Mouse (Mus musculus) hindbrain, embryonic 13.5 days (tissue): ENCODE measurements around the gene Allc. TPM values are rescaled to one million over a fixed set of nuclear protein-coding genes. Genes with fewer than 3 reads are reported as not detected.

Experiments used
- ATAC-seq: fragments of 200-750 bp; cut with Nextera tagmentation; 2 replicates; pipeline ENCODE4 v1.8.0; 2017; ENCODE audit warnings: moderate TSS enrichment; ENCODE audit not compliant: low FRiP score
- H3K27ac ChIP-seq: fragments of 300-500 bp; sonication (generic); 2 replicates; pipeline ENCODE4 v1.5.1; 2015; ENCODE audit warnings: inconsistent platforms, mild to moderate bottlenecking, moderate library complexity
- H3K27me3 ChIP-seq: fragments of 300-500 bp; sonication (generic); 2 replicates; pipeline ENCODE4 v1.6.1; 2015; ENCODE audit warnings: mild to moderate bottlenecking, inconsistent platforms
- H3K36me3 ChIP-seq: fragments of 300-500 bp; sonication (generic); 2 replicates; pipeline ENCODE4 v1.6.1; 2015; ENCODE audit warnings: mild to moderate bottlenecking, inconsistent platforms
- H3K4me1 ChIP-seq: fragments of 300-500 bp; sonication (generic); replicated peaks from 2 replicates; pipeline ENCODE4 v1.6.1; 2015; ENCODE audit warnings: inconsistent platforms
- H3K4me2 ChIP-seq: fragments of 300-500 bp; sonication (generic); 2 replicates; pipeline ENCODE4 v1.6.1; 2015; ENCODE audit warnings: inconsistent platforms, mild to moderate bottlenecking, moderate library complexity
- H3K4me3 ChIP-seq: fragments of 300-500 bp; sonication (generic); 2 replicates; pipeline ENCODE4 v1.5.1; 2015; ENCODE audit warnings: mild to moderate bottlenecking, inconsistent platforms
- H3K9ac ChIP-seq: fragments of 300-500 bp; sonication (generic); 2 replicates; pipeline ENCODE4 v1.6.1; 2015; ENCODE audit warnings: mild to moderate bottlenecking, inconsistent platforms
- H3K9me3 ChIP-seq: fragments of 300-500 bp; sonication (generic); 2 replicates; pipeline ENCODE4 v1.6.1; 2016; ENCODE audit warnings: inconsistent platforms
- WGBS: fragments of 180-500 bp; shearing (Covaris S2); methylation state at CpG from one replicate; pipeline ENCODE4 v1.1.7; 2015; 5-methylcytosine and 5-hydroxymethylcytosine counted together
- polyA plus RNA-seq: library from polyadenylated mRNA; unstranded; fragments of >200 nt; fragmentation: Nextera tagmentation; extraction: Ambion mirVana; gene quantifications from 2 replicates; pipeline ENCODE4 v1.2.1, GENCODE M21; 2015

The Allc gene
- polyA plus RNA-seq, 1 experiment from 2014 or later, result not detected

- peak; percentile 88 for ATAC-seq
- Histone ChIP-seq H3K27me3 (no peaks in the 10 kb centered on the region), H3K27ac (peak overlapping the region; percentile 90), H3K36me3 (no peaks in the 10 kb centered on the region), H3K9me3 (no peaks in the 10 kb centered on the region), H3K9ac (peak overlapping the region; percentile 60), H3K4me1 (peaks cover 21% of the 10 kb centered on the region), H3K4me3 (peak overlapping the region; percentile 19), H3K4me2 (peak overlapping the region; percentile 43)
- 34% methylated on average over 17 of the region's 17 CpGs for WGBS
These were observed 25.4 kb upstream of the Allc start for GRCm38 (mm10) chr12:28607546-28608305.

GRCm38 (mm10) chr12:28603494-28603893 lies 21.2 kb upstream of the Allc start:
- H3K27me3 ChIP-seq, result no peaks in the 10 kb centered on the region
- no peak overlapping the region for H3K4me2 ChIP-seq
- no peak overlapping the region for H3K27ac ChIP-seq
- WGBS, result 61% methylated on average over 1 of the region's 1 CpGs
- H3K4me3 ChIP-seq, result no peak overlapping the region
- no peak overlapping the region for H3K9ac ChIP-seq
- no peaks in the 10 kb centered on the region for H3K9me3 ChIP-seq
- ATAC-seq, result no peak
- H3K36me3 ChIP-seq, result no peaks in the 10 kb centered on the region
- H3K4me1 ChIP-seq, result peaks cover 30% of the 10 kb centered on the region

GRCm38 (mm10) chr12:28602259-28602658 lies 19.9 kb upstream of the Allc start:
- Histone ChIP-seq H3K36me3 (no peaks in the 10 kb centered on the region), H3K27ac (0 out of 2 replicates have a peak overlapping the region, but pooled peaks have one; percentile 30), H3K27me3 (no peaks in the 10 kb centered on the region), H3K4me3 (no peak overlapping the region), H3K9ac (no peak overlapping the region), H3K9me3 (no peaks in the 10 kb centered on the region), H3K4me1 (peaks cover 22% of the 10 kb centered on the region), H3K4me2 (no peak overlapping the region)
- 0 out of 2 replicates have a peak, but pooled peaks have one; percentile 47 for ATAC-seq
- 24% methylated on average over 4 of the region's 4 CpGs for WGBS

- peaks cover 17% of the 10 kb centered on the region for H3K4me1 ChIP-seq
- H3K27ac ChIP-seq, result peak overlapping the region; percentile 30; the same call in 1 of the 2 replicates
- 64% methylated on average over 2 of the region's 2 CpGs for WGBS
- no peaks in the 10 kb centered on the region for H3K27me3 ChIP-seq
- no peak overlapping the region for H3K4me2 ChIP-seq
- no peaks in the 10 kb centered on the region for H3K9me3 ChIP-seq
- H3K4me3 ChIP-seq, result no peak overlapping the region
- no peaks in the 10 kb centered on the region for H3K36me3 ChIP-seq
- H3K9ac ChIP-seq, result no peak overlapping the region
- ATAC-seq, result no peak
These were observed 16.2 kb upstream of the Allc start for GRCm38 (mm10) chr12:28598526-28598991.

- no peak overlapping the region for H3K4me2 ChIP-seq
- H3K4me3 ChIP-seq, result no peak overlapping the region
- 71% methylated on average over 3 of the region's 3 CpGs for WGBS
- H3K27ac ChIP-seq, result peak overlapping the region; percentile 35; the same call in 1 of the 2 replicates
- H3K9ac ChIP-seq, result no peak overlapping the region
- no peaks in the 10 kb centered on the region for H3K36me3 ChIP-seq
- no peak for ATAC-seq
- peaks cover 18% of the 10 kb centered on the region for H3K4me1 ChIP-seq
- no peaks in the 10 kb centered on the region for H3K27me3 ChIP-seq
- H3K9me3 ChIP-seq, result no peaks in the 10 kb centered on the region
These were observed 15.8 kb upstream of the Allc start for GRCm38 (mm10) chr12:28598110-28598509.

- H3K4me2 ChIP-seq, result no peak overlapping the region
- ATAC-seq, result no peak
- no peaks in the 10 kb centered on the region for H3K36me3 ChIP-seq
- H3K27ac ChIP-seq, result no peak overlapping the region
- WGBS, result 81% methylated on average over 9 of the region's 9 CpGs
- H3K4me3 ChIP-seq, result no peak overlapping the region
- H3K9ac ChIP-seq, result no peak overlapping the region
- peaks cover 23% of the 10 kb centered on the region for H3K4me1 ChIP-seq
- no peaks in the 10 kb centered on the region for H3K9me3 ChIP-seq
- H3K27me3 ChIP-seq, result no peaks in the 10 kb centered on the region
These were observed 15.4 kb upstream of the Allc start for GRCm38 (mm10) chr12:28597699-28598098.

GRCm38 (mm10) chr12:28596851-28597250 lies 14.5 kb upstream of the Allc start:
- ATAC-seq, result no peak
- no peaks in the 10 kb centered on the region for H3K36me3 ChIP-seq

GRCm38 (mm10) chr12:28590428-28590827 lies 8.1 kb upstream of the Allc start:
- ATAC-seq, result no peak
- H3K4me3 ChIP-seq, result no peak overlapping the region
- no peaks in the 10 kb centered on the region for H3K36me3 ChIP-seq
- no peaks in the 10 kb centered on the region for H3K27me3 ChIP-seq
- peak overlapping the region; percentile 77 for H3K27ac ChIP-seq
- H3K4me1 ChIP-seq, result peaks cover 37% of the 10 kb centered on the region
- H3K9me3 ChIP-seq, result no peaks in the 10 kb centered on the region
- no peak overlapping the region for H3K9ac ChIP-seq
- 55% methylated on average over 13 of the region's 13 CpGs for WGBS
- H3K4me2 ChIP-seq, result no peak overlapping the region

More at GRCm38 (mm10) chr12:28596851-28597250, 14.5 kb upstream of the Allc start:
- Histone ChIP-seq H3K4me2 (no peak overlapping the region), H3K9me3 (no peaks in the 10 kb centered on the region), H3K27ac (no peak overlapping the region), H3K9ac (no peak overlapping the region), H3K27me3 (no peaks in the 10 kb centered on the region), H3K4me1 (peaks cover 17% of the 10 kb centered on the region), H3K4me3 (no peak overlapping the region)

- ATAC-seq, result peak; percentile 94
- Histone ChIP-seq H3K4me2 (peak overlapping the region; percentile 58), H3K9me3 (no peaks in the 10 kb centered on the region), H3K4me3 (peak overlapping the region; percentile 36), H3K27ac (peak overlapping the region; percentile 77), H3K9ac (peak overlapping the region; percentile 70), H3K27me3 (no peaks in the 10 kb centered on the region), H3K4me1 (peaks cover 37% of the 10 kb centered on the region), H3K36me3 (no peaks in the 10 kb centered on the region)
- WGBS, result 10% methylated on average over 24 of the region's 24 CpGs
These were observed 7.0 kb upstream of the Allc start for GRCm38 (mm10) chr12:28589090-28589868.

- no peak overlapping the region for H3K4me2 ChIP-seq
- H3K4me1 ChIP-seq, result peaks cover 35% of the 10 kb centered on the region
- 0 out of 2 replicates have a peak, but pooled peaks have one; percentile 37 for ATAC-seq
- H3K27ac ChIP-seq, result peak overlapping the region; percentile 77
- H3K36me3 ChIP-seq, result no peaks in the 10 kb centered on the region
- no peaks in the 10 kb centered on the region for H3K27me3 ChIP-seq
- 45% methylated on average over 6 of the region's 6 CpGs for WGBS
- H3K9ac ChIP-seq, result 0 out of 2 replicates have a peak overlapping the region, but pooled peaks have one; percentile 53
- H3K4me3 ChIP-seq, result no peak overlapping the region
- H3K9me3 ChIP-seq, result no peaks in the 10 kb centered on the region
These were observed 5.6 kb upstream of the Allc start for GRCm38 (mm10) chr12:28587949-28588348.

- WGBS, result 65% methylated on average over 3 of the region's 3 CpGs
These were observed 1.7 kb upstream of the Allc start for GRCm38 (mm10) chr12:28584036-28584435.

GRCm38 (mm10) chr12:28579132-28579531 lies 3.2 kb downstream of the Allc start:
- WGBS, result 35% methylated on average over 4 of the region's 4 CpGs
- Histone ChIP-seq H3K9me3 (no peaks in the 10 kb centered on the region), H3K36me3 (no peaks in the 10 kb centered on the region), H3K4me2 (no peak overlapping the region), H3K27me3 (no peaks in the 10 kb centered on the region), H3K27ac (no peak overlapping the region), H3K4me3 (no peak overlapping the region), H3K4me1 (no peaks in the 10 kb centered on the region), H3K9ac (no peak overlapping the region)
- no peak for ATAC-seq

More at GRCm38 (mm10) chr12:28584036-28584435, 1.7 kb upstream of the Allc start:
- Histone ChIP-seq H3K4me3 (no peak overlapping the region), H3K36me3 (no peaks in the 10 kb centered on the region), H3K9ac (no peak overlapping the region), H3K27ac (no peak overlapping the region), H3K4me1 (peaks cover 14% of the 10 kb centered on the region), H3K9me3 (no peaks in the 10 kb centered on the region), H3K27me3 (no peaks in the 10 kb centered on the region), H3K4me2 (no peak overlapping the region)
- ATAC-seq, result no peak
